Mouse (Mus musculus): Measurements from ENCODE around the gene Exosc3. TPM values are rescaled to one million over a fixed set of nuclear protein-coding genes. Genes with fewer than 3 reads are reported as not detected.

Exosc3 gene
- polyA plus RNA-seq, 1 experiment from 2014 or later = 67.5 TPM

DNA sequence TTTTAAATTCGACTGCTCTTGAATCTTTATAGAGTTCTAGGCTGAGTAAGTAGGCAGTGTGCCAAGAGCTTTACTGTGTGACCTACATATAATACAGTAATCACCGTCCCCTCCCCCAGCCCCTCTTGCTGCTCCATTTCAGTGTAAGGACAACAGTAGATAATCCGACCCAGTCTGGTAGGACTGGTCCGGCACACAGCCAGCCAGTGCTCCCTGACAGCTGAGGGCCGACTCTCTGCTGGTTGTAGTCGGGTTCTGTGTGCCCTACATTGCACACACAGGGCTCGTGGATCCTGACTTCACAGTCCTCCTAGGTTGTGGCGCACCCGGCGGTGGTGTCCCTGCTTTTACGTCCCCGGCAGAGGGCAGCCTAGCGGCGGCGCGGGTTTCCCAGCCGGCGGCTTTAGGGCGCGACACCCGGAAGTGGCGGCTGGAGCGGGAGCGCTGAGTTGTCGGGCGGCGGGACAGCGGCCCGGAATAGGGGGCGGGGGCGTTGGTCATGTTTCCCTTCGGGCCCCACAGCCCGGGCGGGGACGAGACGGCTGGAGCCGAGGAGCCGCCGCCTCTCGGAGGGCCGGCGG lies 773 bp downstream of the Exosc3 start, which contains the start of gene Dcaf10:
Gene Dcaf10, plus strand, starts transcription at position 433 of the 581 bp plus-strand sequence.
- H3K27ac ChIP-seq (ENCODE audit: low read length) = peak within 1 kb of the TSS; percentile 98
- peak; percentile 95 for ATAC-seq (ENCODE audit: insufficient read depth, low FRiP score)
- WGBS = under 1% methylated on average over 37 of the region's 42 CpGs
- peak within 1 kb of the TSS; percentile 99 for H3K4me3 ChIP-seq (replicated peaks; ENCODE audit: low read length)
- H3K9ac ChIP-seq (ENCODE audit: low read length) = peak within 1 kb of the TSS; percentile 99
- H3K4me1 ChIP-seq (ENCODE audit: control insufficient read depth, insufficient read depth, low read length) = peaks cover 15% of the 10 kb centered on the region
- H3K9me3 ChIP-seq (replicated peaks; ENCODE audit: control insufficient read depth, low read length) = no peaks in the 10 kb centered on the region
- no peaks in the 10 kb centered on the region for H3K27me3 ChIP-seq (ENCODE audit: control insufficient read depth, insufficient read depth, low read length)
- peak within 1 kb of the TSS; percentile 84 for H3K4me2 ChIP-seq (ENCODE audit: low read depth, low read length)
- no peaks in the 10 kb centered on the region for H3K36me3 ChIP-seq (ENCODE audit: control insufficient read depth, insufficient read depth, low read length)

- Histone ChIP-seq H3K4me3 (replicated peaks; ENCODE audit: low read length) (peak overlapping the region; percentile 99), H3K9ac (ENCODE audit: low read length) (peak overlapping the region; percentile 99), H3K9me3 (replicated peaks; ENCODE audit: control insufficient read depth, low read length) (no peaks in the 10 kb centered on the region), H3K4me1 (ENCODE audit: control insufficient read depth, insufficient read depth, low read length) (peaks cover 15% of the 10 kb centered on the region), H3K27ac (ENCODE audit: low read length) (peak overlapping the region; percentile 98; the same call in 1 of the 2 replicates), H3K4me2 (ENCODE audit: low read depth, low read length) (peak overlapping the region; percentile 84), H3K36me3 (ENCODE audit: control insufficient read depth, insufficient read depth, low read length) (no peaks in the 10 kb centered on the region), H3K27me3 (ENCODE audit: control insufficient read depth, insufficient read depth, low read length) (no peaks in the 10 kb centered on the region)
- no peak for ATAC-seq (ENCODE audit: insufficient read depth, low FRiP score)
- 56% methylated on average over 9 of the region's 9 CpGs for WGBS
Measured at GRCm38 (mm10) chr4:45341226-45341625, 1.3 kb downstream of the Exosc3 start.

GRCm38 (mm10) chr4:45332466-45332865 lies 10.1 kb downstream of the Exosc3 start:
- no peaks in the 10 kb centered on the region for H3K4me1 ChIP-seq (ENCODE audit: control insufficient read depth, insufficient read depth, low read length)
- no peak overlapping the region for H3K4me2 ChIP-seq (ENCODE audit: low read depth, low read length)
- no peaks in the 10 kb centered on the region for H3K27me3 ChIP-seq (ENCODE audit: control insufficient read depth, insufficient read depth, low read length)
- no peak overlapping the region for H3K4me3 ChIP-seq (replicated peaks; ENCODE audit: low read length)
- WGBS = 50% methylated on average over 3 of the region's 3 CpGs
- ATAC-seq (ENCODE audit: insufficient read depth, low FRiP score) = no peak
- no peaks in the 10 kb centered on the region for H3K9me3 ChIP-seq (replicated peaks; ENCODE audit: control insufficient read depth, low read length)
- H3K36me3 ChIP-seq (ENCODE audit: control insufficient read depth, insufficient read depth, low read length) = no peaks in the 10 kb centered on the region
- H3K27ac ChIP-seq (ENCODE audit: low read length) = no peak overlapping the region
- H3K9ac ChIP-seq (ENCODE audit: low read length) = no peak overlapping the region

- no peak overlapping the region for H3K4me2 ChIP-seq (ENCODE audit: low read depth, low read length)
- no peaks in the 10 kb centered on the region for H3K36me3 ChIP-seq (ENCODE audit: control insufficient read depth, insufficient read depth, low read length)
- WGBS = 64% methylated on average over 7 of the region's 7 CpGs
- no peak overlapping the region for H3K4me3 ChIP-seq (replicated peaks; ENCODE audit: low read length)
- H3K9ac ChIP-seq (ENCODE audit: low read length) = no peak overlapping the region
- no peaks in the 10 kb centered on the region for H3K4me1 ChIP-seq (ENCODE audit: control insufficient read depth, insufficient read depth, low read length)
- no peaks in the 10 kb centered on the region for H3K27me3 ChIP-seq (ENCODE audit: control insufficient read depth, insufficient read depth, low read length)
- no peaks in the 10 kb centered on the region for H3K9me3 ChIP-seq (replicated peaks; ENCODE audit: control insufficient read depth, low read length)
- no peak for ATAC-seq (ENCODE audit: insufficient read depth, low FRiP score)
- no peak overlapping the region for H3K27ac ChIP-seq (ENCODE audit: low read length)
Measured at GRCm38 (mm10) chr4:45331139-45331538, 11.4 kb downstream of the Exosc3 start.

DNA sequence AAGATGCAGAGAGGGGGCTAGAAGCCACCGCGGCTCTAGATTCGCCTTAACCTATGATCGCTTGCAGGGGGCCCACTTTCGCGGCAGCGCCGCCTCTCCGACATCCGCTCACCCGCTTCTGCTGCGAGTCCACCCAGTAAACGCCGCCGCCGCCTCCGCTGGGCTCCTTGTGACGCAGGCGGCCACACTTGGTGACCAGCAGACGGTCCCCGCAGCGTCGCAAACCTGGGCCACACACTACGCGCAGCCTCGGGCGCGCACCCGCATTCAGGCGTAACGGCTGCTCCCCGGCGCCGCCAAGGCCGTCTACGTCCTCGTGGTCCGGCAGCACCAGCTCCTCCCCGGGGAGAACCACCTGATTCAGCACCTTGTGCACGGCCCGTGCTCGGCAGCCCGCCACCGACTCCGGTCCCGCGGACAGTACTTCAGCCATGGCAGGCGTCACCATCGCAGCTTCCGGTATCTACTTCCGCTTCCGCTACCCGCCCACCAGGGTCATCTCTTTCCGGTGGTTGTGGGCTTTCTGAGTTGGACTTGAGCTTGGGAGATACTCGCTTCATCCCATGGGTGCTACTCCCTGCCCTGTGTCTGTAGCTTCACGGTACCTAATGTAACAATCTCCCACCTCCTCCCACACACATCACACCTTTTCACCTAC lies 22.2 kb downstream of the Exosc3 start:
- Histone ChIP-seq H3K36me3 (ENCODE audit: control insufficient read depth, insufficient read depth, low read length) (0 out of 2 replicates have a peak, but pooled peaks cover 3% of the 10 kb centered on the region), H3K4me2 (ENCODE audit: low read depth, low read length) (peak overlapping the region; percentile 55), H3K4me3 (replicated peaks; ENCODE audit: low read length) (peak overlapping the region; percentile 92), H3K9ac (ENCODE audit: low read length) (peak overlapping the region; percentile 90), H3K9me3 (replicated peaks; ENCODE audit: control insufficient read depth, low read length) (no peaks in the 10 kb centered on the region), H3K27ac (ENCODE audit: low read length) (peak overlapping the region; percentile 85), H3K27me3 (ENCODE audit: control insufficient read depth, insufficient read depth, low read length) (no peaks in the 10 kb centered on the region), H3K4me1 (ENCODE audit: control insufficient read depth, insufficient read depth, low read length) (peaks cover 8% of the 10 kb centered on the region)
- under 1% methylated on average over 56 of the region's 56 CpGs for WGBS
- ATAC-seq (ENCODE audit: insufficient read depth, low FRiP score) = peak; percentile 88

- WGBS = 96% methylated on average over 2 of the region's 2 CpGs
- ATAC-seq (ENCODE audit: insufficient read depth, low FRiP score) = no peak
- Histone ChIP-seq H3K9me3 (replicated peaks; ENCODE audit: control insufficient read depth, low read length) (no peaks in the 10 kb centered on the region), H3K27ac (ENCODE audit: low read length) (no peak overlapping the region), H3K4me3 (replicated peaks; ENCODE audit: low read length) (no peak overlapping the region), H3K4me2 (ENCODE audit: low read depth, low read length) (no peak overlapping the region), H3K9ac (ENCODE audit: low read length) (no peak overlapping the region), H3K36me3 (ENCODE audit: control insufficient read depth, insufficient read depth, low read length) (peaks cover 8% of the 10 kb centered on the region; the same call in 1 of the 2 replicates), H3K4me1 (ENCODE audit: control insufficient read depth, insufficient read depth, low read length) (no peaks in the 10 kb centered on the region), H3K27me3 (ENCODE audit: control insufficient read depth, insufficient read depth, low read length) (no peaks in the 10 kb centered on the region)
Measured at GRCm38 (mm10) chr4:45311056-45311455, 31.5 kb downstream of the Exosc3 start.

DNA sequence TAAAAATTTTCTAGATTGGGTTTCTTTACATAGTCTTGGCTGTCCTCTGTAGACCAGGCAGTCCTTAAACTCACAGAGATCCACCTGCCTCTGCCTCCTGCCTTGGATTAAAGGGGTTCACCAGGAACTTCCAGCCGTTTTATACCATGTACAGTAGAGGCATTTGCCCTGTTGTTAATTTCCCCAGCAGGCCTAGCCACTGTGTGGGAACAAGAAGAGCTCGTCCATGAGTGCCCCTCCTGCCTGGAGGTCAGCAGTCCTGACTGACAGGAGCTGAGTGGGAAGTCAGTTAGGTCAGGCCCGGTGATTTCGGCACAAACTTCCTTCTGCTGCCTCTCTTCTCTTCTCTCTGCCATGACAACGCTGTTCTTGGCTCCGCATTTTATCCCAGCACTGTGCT lies 33.9 kb downstream of the Exosc3 start:
- no peaks in the 10 kb centered on the region for H3K4me1 ChIP-seq (ENCODE audit: control insufficient read depth, insufficient read depth, low read length)
- no peak overlapping the region for H3K4me2 ChIP-seq (ENCODE audit: low read depth, low read length)
- H3K27ac ChIP-seq (ENCODE audit: low read length) = no peak overlapping the region
- H3K4me3 ChIP-seq (replicated peaks; ENCODE audit: low read length) = no peak overlapping the region
- ATAC-seq (ENCODE audit: insufficient read depth, low FRiP score) = no peak
- 84% methylated on average over 6 of the region's 6 CpGs for WGBS
- H3K9ac ChIP-seq (ENCODE audit: low read length) = no peak overlapping the region
- no peaks in the 10 kb centered on the region for H3K27me3 ChIP-seq (ENCODE audit: control insufficient read depth, insufficient read depth, low read length)
- peaks cover 15% of the 10 kb centered on the region; the same call in 1 of the 2 replicates for H3K36me3 ChIP-seq (ENCODE audit: control insufficient read depth, insufficient read depth, low read length)
- H3K9me3 ChIP-seq (replicated peaks; ENCODE audit: control insufficient read depth, low read length) = no peaks in the 10 kb centered on the region

DNA sequence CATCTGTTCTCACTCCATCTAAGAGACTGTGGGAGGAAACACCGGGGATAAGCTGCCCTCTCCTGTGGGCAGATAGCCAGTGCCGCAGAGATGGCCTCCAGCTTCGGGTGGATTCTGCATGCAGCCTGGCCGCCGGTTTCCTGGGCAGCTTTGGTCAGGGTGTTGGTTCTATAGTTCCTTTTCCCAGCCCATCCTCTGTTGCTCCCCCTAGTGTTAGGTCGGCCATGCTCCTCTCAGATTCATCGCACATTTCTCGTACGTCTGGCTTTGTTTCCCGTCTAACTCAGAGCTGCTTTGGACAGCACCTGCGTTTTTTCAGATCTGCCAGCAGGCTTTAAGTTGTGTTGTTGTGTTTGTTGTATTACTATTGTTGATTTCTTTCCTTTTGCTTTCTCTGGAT lies 34.5 kb downstream of the Exosc3 start:
- Histone ChIP-seq H3K4me3 (replicated peaks; ENCODE audit: low read length) (no peak overlapping the region), H3K9ac (ENCODE audit: low read length) (no peak overlapping the region), H3K36me3 (ENCODE audit: control insufficient read depth, insufficient read depth, low read length) (peaks cover 15% of the 10 kb centered on the region; the same call in 1 of the 2 replicates), H3K9me3 (replicated peaks; ENCODE audit: control insufficient read depth, low read length) (no peaks in the 10 kb centered on the region), H3K27ac (ENCODE audit: low read length) (no peak overlapping the region), H3K27me3 (ENCODE audit: control insufficient read depth, insufficient read depth, low read length) (no peaks in the 10 kb centered on the region), H3K4me2 (ENCODE audit: low read depth, low read length) (no peak overlapping the region), H3K4me1 (ENCODE audit: control insufficient read depth, insufficient read depth, low read length) (no peaks in the 10 kb centered on the region)
- 40% methylated on average over 11 of the region's 11 CpGs for WGBS
- no peak for ATAC-seq (ENCODE audit: insufficient read depth, low FRiP score)

GRCm38 (mm10) chr4:45305536-45305935 lies 37.0 kb downstream of the Exosc3 start:
- H3K9me3 ChIP-seq (replicated peaks; ENCODE audit: control insufficient read depth, low read length) = no peaks in the 10 kb centered on the region
- WGBS = 93% methylated on average over 14 of the region's 14 CpGs
- ATAC-seq (ENCODE audit: insufficient read depth, low FRiP score) = no peak
- no peak overlapping the region for H3K9ac ChIP-seq (ENCODE audit: low read length)
- H3K27ac ChIP-seq (ENCODE audit: low read length) = no peak overlapping the region
- no peak overlapping the region for H3K4me2 ChIP-seq (ENCODE audit: low read depth, low read length)
- H3K36me3 ChIP-seq (ENCODE audit: control insufficient read depth, insufficient read depth, low read length) = peaks cover 15% of the 10 kb centered on the region; the same call in 1 of the 2 replicates
- H3K4me1 ChIP-seq (ENCODE audit: control insufficient read depth, insufficient read depth, low read length) = no peaks in the 10 kb centered on the region
- H3K27me3 ChIP-seq (ENCODE audit: control insufficient read depth, insufficient read depth, low read length) = no peaks in the 10 kb centered on the region
- H3K4me3 ChIP-seq (replicated peaks; ENCODE audit: low read length) = no peak overlapping the region

Measured in stomach, embryonic 16.5 days (tissue).